Mouse (Mus musculus): Measurements from ENCODE around the gene Slc4a1ap.

DNA sequence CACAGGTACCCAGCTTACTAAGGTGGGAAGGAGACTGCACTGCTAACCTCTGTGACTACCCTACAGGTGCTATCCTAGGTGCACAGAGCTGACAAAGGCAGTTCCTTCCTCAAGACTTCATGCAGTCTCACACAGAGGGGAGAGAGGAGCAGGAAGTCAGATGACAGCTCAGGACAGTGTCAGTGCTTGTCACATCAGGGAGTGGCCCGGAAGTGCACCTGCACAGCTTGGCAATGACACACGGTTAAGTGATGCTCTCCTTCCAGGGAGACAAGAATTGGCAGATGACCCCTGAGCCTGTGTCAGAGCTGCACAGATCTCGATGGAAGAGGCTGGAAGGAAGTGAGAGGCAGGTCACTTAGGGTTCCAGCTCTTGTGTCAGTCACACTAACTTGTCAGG lies 55.1 kb downstream of the Slc4a1ap start:
- TF ChIP-seq CTCF (IDR thresholded peaks at IDR 0.05; ENCODE audit: extremely low read depth, insufficient read depth, low read length) (no peak), POLR2A (IDR thresholded peaks at IDR 0.05; ENCODE audit: extremely low read depth, insufficient read depth, low read length) (no peak)
